Mouse (Mus musculus): Measurements from ENCODE around the gene Smc5.

DNA sequence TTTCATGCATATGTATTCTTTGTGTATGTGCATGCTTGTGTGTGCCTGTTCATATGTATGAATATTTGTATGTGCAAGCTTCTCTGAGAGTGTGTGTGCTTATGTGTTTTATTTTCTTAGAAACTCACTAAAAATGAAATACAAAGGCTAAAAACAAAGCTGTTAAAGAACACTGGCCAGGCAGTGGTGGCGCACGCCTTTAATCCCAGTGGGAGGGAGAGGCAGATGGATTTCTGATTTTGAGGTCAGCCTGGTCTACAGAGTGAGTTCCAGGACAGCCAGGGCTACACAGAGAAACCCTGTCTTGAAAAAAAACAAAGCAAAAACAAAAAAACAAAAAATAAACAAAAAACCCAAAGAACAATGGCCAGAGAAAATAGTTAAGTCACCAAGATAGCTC is 102.6 kb downstream of the Smc5 start:
- no peak for TF ChIP-seq CTCF (IDR thresholded peaks at IDR 0.05; ENCODE audit: insufficient read depth, low read length)
- TF ChIP-seq POLR2A (IDR thresholded peaks at IDR 0.05; ENCODE audit: borderline replicate concordance, extremely low read depth, low read depth, low read length), result no peak

All from lung, adult 2 months (tissue).